Mouse (Mus musculus): ENCODE data around the gene Dnlz. TPM values are rescaled to one million over a fixed set of nuclear protein-coding genes. Genes with fewer than 3 reads are reported as not detected.

The Dnlz gene
- polyA plus RNA-seq, 1 experiment from 2014 or later = 34.2 TPM

DNA sequence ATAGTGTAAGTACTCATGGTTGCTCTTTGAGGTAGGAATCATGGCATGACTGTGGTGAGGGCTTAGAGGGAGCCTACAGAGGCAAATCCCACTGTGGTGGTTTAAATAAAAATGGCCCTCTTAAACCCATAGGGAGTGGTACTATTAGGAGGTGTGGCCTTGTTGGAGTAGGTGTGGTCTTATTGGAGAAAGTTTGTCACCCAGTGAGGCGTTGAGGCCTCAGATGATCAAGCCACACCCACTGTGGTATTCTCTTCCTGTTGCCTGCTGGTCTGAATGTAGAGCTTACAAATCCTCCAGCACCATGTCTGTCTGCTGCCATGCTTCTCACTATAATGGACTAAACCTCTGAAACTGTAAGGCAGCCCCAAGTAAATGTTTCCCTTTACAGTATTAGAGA, 47.2 kb downstream of the Dnlz start:
- WGBS = 78% methylated on average over 1 of the region's 1 CpGs
- no peak overlapping the region for H3K4me3 ChIP-seq
- H3K9ac ChIP-seq = no peak overlapping the region
- H3K36me3 ChIP-seq = no peaks in the 10 kb centered on the region
- H3K9me3 ChIP-seq = no peaks in the 10 kb centered on the region
- no peak overlapping the region for H3K27ac ChIP-seq (replicated peaks)
- no peak for ATAC-seq (ENCODE audit: low read depth)
- H3K4me1 ChIP-seq (replicated peaks) = peaks cover 16% of the 10 kb centered on the region
- no peak overlapping the region for H3K4me2 ChIP-seq
- H3K27me3 ChIP-seq = no peaks in the 10 kb centered on the region

DNA sequence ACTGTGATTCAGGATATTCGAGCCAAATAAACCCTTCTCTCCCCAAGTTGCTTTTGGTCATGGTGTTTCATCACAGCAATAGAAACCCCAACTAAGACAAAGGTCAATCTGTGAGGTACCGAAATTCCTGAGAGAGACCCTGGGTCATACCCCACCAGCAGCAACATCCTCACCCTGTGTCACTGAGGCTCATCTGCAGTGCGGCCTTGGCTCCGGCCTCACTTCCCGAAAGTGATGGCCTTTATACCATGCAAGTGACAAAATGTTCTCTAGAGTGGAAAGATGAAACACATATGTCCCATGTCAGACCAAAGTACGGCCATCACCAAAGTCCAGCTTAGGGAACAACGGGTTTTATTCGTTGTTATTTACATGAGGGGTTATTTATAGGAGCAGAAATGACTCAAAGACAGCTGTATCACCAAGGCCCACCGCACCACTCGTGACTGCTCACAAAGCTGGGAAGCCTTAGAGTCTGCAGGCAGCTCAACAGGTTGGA, 49.9 kb downstream of the Dnlz start:
- 84% methylated on average over 10 of the region's 10 CpGs for WGBS
- H3K36me3 ChIP-seq = no peaks in the 10 kb centered on the region
- ATAC-seq (ENCODE audit: low read depth) = no peak
- no peaks in the 10 kb centered on the region for H3K27me3 ChIP-seq
- no peak overlapping the region for H3K27ac ChIP-seq (replicated peaks)
- H3K9me3 ChIP-seq = no peaks in the 10 kb centered on the region
- H3K4me1 ChIP-seq (replicated peaks) = peaks cover 37% of the 10 kb centered on the region
- H3K4me2 ChIP-seq = no peak overlapping the region
- H3K4me3 ChIP-seq = no peak overlapping the region
- H3K9ac ChIP-seq = no peak overlapping the region

DNA sequence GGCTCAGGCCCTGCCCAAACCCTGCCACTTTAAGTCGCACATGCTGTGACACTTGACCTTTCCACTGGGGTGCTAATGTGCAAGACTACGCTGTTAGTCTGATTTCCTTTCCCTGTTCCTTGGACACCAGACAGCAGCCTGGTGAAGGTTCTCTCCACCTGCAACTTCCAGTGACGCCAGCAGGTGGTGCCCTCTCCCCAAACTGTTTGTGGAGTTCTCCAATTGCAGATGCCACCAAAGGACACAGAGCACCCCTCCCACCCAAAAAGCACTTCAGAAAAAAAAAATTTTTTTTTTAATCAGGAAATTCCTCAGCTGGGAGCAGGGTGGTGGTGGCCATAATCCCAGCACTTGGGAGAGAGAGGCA, 51.1 kb downstream of the Dnlz start:
- WGBS = 1% methylated on average over 3 of the region's 3 CpGs
- Histone ChIP-seq H3K9ac (peak overlapping the region; percentile 13; the same call in 1 of the 2 replicates), H3K9me3 (no peaks in the 10 kb centered on the region), H3K27me3 (no peaks in the 10 kb centered on the region), H3K4me2 (no peak overlapping the region), H3K27ac (replicated peaks) (no peak overlapping the region), H3K4me1 (replicated peaks) (peaks cover 49% of the 10 kb centered on the region), H3K36me3 (no peaks in the 10 kb centered on the region), H3K4me3 (no peak overlapping the region)
- ATAC-seq (ENCODE audit: low read depth) = no peak

DNA sequence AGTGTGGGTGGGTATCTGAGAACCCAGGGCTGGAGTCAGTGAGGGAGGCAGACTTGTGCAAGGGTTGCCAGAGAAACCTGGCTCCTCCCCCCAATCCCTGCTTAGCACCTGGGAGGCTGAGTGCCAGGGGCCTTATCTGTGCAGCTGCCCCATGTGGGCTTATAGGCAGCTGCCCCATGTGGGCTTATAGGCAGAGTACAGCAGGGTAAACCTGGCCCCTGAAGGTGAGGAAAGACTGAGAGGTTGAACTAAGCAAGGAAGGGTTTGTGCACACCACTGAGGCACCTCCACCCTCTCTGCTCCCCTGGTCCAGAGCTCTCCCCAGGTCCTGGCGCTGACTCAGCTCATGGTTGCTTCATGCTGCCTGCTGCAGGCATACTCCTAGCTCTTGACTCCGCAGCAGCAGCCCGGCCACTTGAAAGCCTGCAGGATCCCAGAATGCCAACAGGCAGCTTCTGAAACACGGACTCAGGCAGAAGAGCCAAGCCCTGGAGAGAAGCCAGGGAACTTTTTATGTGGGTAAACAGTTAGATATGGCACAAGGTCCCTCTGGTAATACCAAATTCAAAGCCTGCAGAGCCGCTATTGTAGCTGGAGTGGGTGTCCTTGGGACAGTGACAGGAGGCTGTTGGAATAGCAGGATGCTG, 51.6 kb downstream of the Dnlz start:
- Histone ChIP-seq H3K4me1 (replicated peaks) (peaks cover 51% of the 10 kb centered on the region), H3K27me3 (no peaks in the 10 kb centered on the region), H3K4me3 (no peak overlapping the region), H3K9me3 (no peaks in the 10 kb centered on the region), H3K9ac (peak overlapping the region; percentile 57; the same call in 1 of the 2 replicates), H3K27ac (replicated peaks) (no peak overlapping the region), H3K36me3 (no peaks in the 10 kb centered on the region), H3K4me2 (no peak overlapping the region)
- 34% methylated on average over 5 of the region's 5 CpGs for WGBS
- no peak for ATAC-seq (ENCODE audit: low read depth)

DNA sequence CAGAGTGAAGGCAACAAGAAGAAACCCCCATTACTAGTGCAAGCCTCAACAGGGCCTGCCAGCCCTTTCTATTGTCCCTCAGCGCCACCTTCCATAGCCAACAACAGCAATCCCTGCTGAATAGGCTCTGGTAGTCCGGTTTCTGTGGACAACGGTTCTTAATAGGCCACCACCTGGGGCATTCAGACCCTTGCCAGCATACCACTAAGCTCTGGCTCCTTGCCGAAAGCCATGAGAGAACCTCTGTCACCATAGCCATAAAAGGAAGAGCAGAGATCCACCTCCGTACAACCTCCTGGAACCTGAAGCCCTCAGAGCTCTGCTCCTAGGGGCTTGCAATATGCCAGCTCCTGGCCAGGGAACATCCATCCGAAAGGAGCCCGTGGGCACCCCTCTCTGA, 52.6 kb downstream of the Dnlz start:
- H3K4me3 ChIP-seq = no peak overlapping the region
- no peaks in the 10 kb centered on the region for H3K36me3 ChIP-seq
- H3K9me3 ChIP-seq = no peaks in the 10 kb centered on the region
- ATAC-seq (ENCODE audit: low read depth) = peak; percentile 1; the same call in 1 of the 2 replicates
- H3K9ac ChIP-seq = peak overlapping the region; percentile 57
- WGBS = 30% methylated on average over 7 of the region's 7 CpGs
- H3K27me3 ChIP-seq = no peaks in the 10 kb centered on the region; the same call in 1 of the 2 replicates
- H3K27ac ChIP-seq (replicated peaks) = peak overlapping the region; percentile 84
- H3K4me1 ChIP-seq (replicated peaks) = peaks cover 51% of the 10 kb centered on the region
- H3K4me2 ChIP-seq = no peak overlapping the region; the same call in 1 of the 2 replicates

DNA sequence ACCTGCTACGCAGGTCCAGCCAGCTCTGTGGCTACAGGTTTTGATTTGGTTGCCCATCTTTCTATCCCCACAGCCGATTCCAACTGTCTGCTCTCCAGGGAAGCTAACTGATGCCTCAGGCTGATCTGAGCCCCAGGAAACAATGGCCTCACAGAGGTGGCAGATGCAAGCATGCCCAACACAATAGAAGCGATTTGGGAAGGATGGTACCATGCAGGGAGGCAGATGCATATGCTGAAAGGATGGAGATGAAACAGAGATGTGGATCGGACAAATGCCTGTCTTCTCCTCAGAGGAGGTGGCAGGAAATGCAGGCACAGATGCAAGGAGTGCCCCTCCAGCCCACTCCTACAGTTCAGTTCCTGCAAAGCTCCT, 53.1 kb downstream of the Dnlz start:
- Histone ChIP-seq H3K4me3 (no peak overlapping the region), H3K4me2 (peak overlapping the region; percentile 34), H3K9me3 (no peaks in the 10 kb centered on the region), H3K27me3 (peaks cover 3% of the 10 kb centered on the region; the same call in 1 of the 2 replicates), H3K36me3 (no peaks in the 10 kb centered on the region), H3K9ac (peak overlapping the region; percentile 57), H3K4me1 (replicated peaks) (peaks cover 51% of the 10 kb centered on the region), H3K27ac (replicated peaks) (peak overlapping the region; percentile 84)
- 3% methylated on average over 4 of the region's 4 CpGs for WGBS
- ATAC-seq (ENCODE audit: low read depth) = peak; percentile 53

DNA sequence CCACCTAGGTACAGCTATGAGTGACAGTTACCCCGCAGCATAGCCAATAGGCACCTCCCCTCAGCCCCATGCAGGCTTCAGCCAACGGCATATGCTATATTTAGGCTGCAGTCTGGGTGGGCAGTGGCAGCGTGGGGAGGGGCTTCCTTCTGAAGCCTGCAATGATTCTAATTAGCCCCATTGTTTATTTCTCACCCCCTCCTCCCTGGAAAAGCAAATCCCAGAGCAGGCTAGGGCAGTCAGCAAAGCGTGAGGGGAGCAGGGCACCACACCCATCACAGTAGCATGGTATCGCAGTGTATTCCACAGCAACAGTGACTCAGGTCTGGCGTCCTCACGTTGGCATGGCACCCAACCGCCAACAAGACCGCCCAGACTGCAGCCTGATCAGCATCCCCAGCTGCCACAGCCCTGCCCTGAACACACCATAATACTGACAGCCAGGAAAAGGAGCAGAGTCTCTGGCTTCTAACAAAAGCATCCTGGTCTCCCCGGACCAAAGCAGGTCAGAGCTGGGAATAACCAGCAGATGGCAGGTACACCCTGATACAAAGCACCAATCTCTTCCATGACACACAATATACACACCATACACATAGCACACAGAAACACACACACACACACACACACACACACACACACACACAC, 53.6 kb downstream of the Dnlz start:
- H3K27me3 ChIP-seq = peaks cover 7% of the 10 kb centered on the region; the same call in 1 of the 2 replicates
- 1% methylated on average over 10 of the region's 10 CpGs for WGBS
- no peaks in the 10 kb centered on the region for H3K9me3 ChIP-seq
- H3K4me2 ChIP-seq = peak overlapping the region; percentile 34
- H3K9ac ChIP-seq = peak overlapping the region; percentile 57
- H3K4me3 ChIP-seq = no peak overlapping the region
- no peaks in the 10 kb centered on the region for H3K36me3 ChIP-seq
- H3K27ac ChIP-seq (replicated peaks) = peak overlapping the region; percentile 84
- ATAC-seq (ENCODE audit: low read depth) = peak; percentile 76
- H3K4me1 ChIP-seq (replicated peaks) = peaks cover 51% of the 10 kb centered on the region

Other genes starting within 250 kb of the Dnlz start
- 18.0 and 19.2 TPM in 2 replicates for gene Nacc2, start 228.9 kb downstream of the Dnlz start, polyA plus RNA-seq (2015; fragmentation: Nextera tagmentation; extraction: Ambion mirVana)
- 11.8 and 12.5 TPM in 2 replicates for gene Lhx3, start 143.8 kb downstream of the Dnlz start, polyA plus RNA-seq (2015; fragmentation: Nextera tagmentation; extraction: Ambion mirVana)
- gene Qsox2, start 114.6 kb downstream of the Dnlz start, polyA plus RNA-seq (2015; fragmentation: Nextera tagmentation; extraction: Ambion mirVana) = 13.0 and 13.8 TPM in 2 replicates
- gene Ccdc187, start 57.6 kb downstream of the Dnlz start, polyA plus RNA-seq (2015; fragmentation: Nextera tagmentation; extraction: Ambion mirVana) = 0.06 and 0.08 TPM in 2 replicates
- gene Gpsm1, start 36.6 kb downstream of the Dnlz start, polyA plus RNA-seq (2015; fragmentation: Nextera tagmentation; extraction: Ambion mirVana) = 109 and 114 TPM in 2 replicates
- gene Card9, start 8.8 kb upstream of the Dnlz start, polyA plus RNA-seq (2015; fragmentation: Nextera tagmentation; extraction: Ambion mirVana) = 1.3 and 2.0 TPM in 2 replicates
- 25.4 and 26.8 TPM in 2 replicates for gene Snapc4, start 28.5 kb upstream of the Dnlz start, polyA plus RNA-seq (2015; fragmentation: Nextera tagmentation; extraction: Ambion mirVana)
- 158 and 164 TPM in 2 replicates for gene Entr1, start 37.2 kb upstream of the Dnlz start, polyA plus RNA-seq (2015; fragmentation: Nextera tagmentation; extraction: Ambion mirVana)
- gene Pmpca, start 37.2 kb upstream of the Dnlz start, polyA plus RNA-seq (2015; fragmentation: Nextera tagmentation; extraction: Ambion mirVana) = 96.5 and 97.6 TPM in 2 replicates
- gene Inpp5e, start 57.1 kb upstream of the Dnlz start, polyA plus RNA-seq (2015; fragmentation: Nextera tagmentation; extraction: Ambion mirVana) = 24.6 and 25.5 TPM in 2 replicates
- 18.4 and 20.7 TPM in 2 replicates for gene Sec16a, start 93.1 kb upstream of the Dnlz start, polyA plus RNA-seq (2015; fragmentation: Nextera tagmentation; extraction: Ambion mirVana)
- gene Notch1, start 164.6 kb upstream of the Dnlz start, polyA plus RNA-seq (2015; fragmentation: Nextera tagmentation; extraction: Ambion mirVana) = 19.3 and 20.5 TPM in 2 replicates
- 78.3 and 82.0 TPM in 2 replicates for gene Egfl7, start 227.9 kb upstream of the Dnlz start, polyA plus RNA-seq (2015; fragmentation: Nextera tagmentation; extraction: Ambion mirVana)
- not detected in 2 replicates for gene Gm20532, start 234.5 kb upstream of the Dnlz start, polyA plus RNA-seq (2015; fragmentation: Nextera tagmentation; extraction: Ambion mirVana)